Mouse (Mus musculus): ENCODE measurements around the gene Dgkh.

- TF ChIP-seq EP300 (IDR thresholded peaks at IDR 0.05; ENCODE audit: low read depth) (no peak), CTCF (IDR thresholded peaks at IDR 0.05; ENCODE audit: low read depth) (no peak)
These were observed 44.1 kb upstream of the Dgkh start for GRCm38 (mm10) chr14:78776659-78777058.

All from heart, postnatal 0 days (tissue).